Comparison of ENCODE assay signal across 11 mouse cellular contexts in the genomic region with DNA sequence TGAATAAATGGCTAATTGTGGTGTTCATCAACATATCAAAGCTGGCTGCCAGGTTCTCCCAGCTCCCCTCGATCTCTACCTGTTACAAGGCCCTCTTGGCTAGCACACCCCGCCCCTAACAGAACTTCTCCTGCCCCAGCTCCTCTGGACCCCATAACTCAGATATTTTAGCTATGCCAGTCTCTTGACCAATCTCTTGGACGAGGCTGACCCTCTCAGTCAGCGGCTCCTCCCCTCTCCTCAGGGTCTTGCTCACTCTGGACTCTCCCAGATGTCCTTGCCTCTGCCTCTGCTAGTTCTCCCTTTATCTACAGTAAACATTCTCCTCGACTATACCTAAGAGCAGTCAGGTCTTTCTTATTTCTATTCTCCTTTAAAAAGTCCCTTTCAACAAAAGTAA. TPM values are rescaled to one million over a fixed set of nuclear protein-coding genes. Genes with fewer than 3 reads are reported as not detected.
A peak's percentile ranks its signal among the peaks of the same experiment; 100 is the strongest.
DNase-seq lines count a peak whose midpoint lies in the region; ATAC-seq and TF ChIP-seq lines count a peak whose summit lies in the region.
"Had no signal": no experiment of that assay in that cellular context is flagged by ENCODE, and none has a peak within 500 bp of the region (broad histone marks: within the 10 kb centered on the region; RNA-seq: fewer than 3 reads in every experiment).

No protein-coding gene starts in this region.

- intact Hi-C loops in heart, postnatal 10 days (cut with DNase I) = loop anchor here (1.0 to 5.0 kb wide), 4 partner anchors 56 to 377 kb away; no protein-coding TSS in a partner anchor
- intact Hi-C loops in left cerebral cortex, adult 2 months (cut with DNase I) = loop anchor here (1.0 kb wide), 2 partner anchors 56 to 90 kb away; no protein-coding TSS in a partner anchor

- no peak overlapping the region for H3K4me2 ChIP-seq in heart, embryonic 14.5 days (ENCODE audit: low read length)
- H3K4me2 ChIP-seq in liver, embryonic 12.5 days = peak overlapping the region; percentile 44
- H3K4me2 ChIP-seq: limb, embryonic 13.5 days had no signal

- H3K4me3 ChIP-seq in heart, embryonic 14.5 days (ENCODE audit: control insufficient read depth in 1 of 2, insufficient read depth in 1 of 2, low read depth in 1 of 2, low read length in 2 of 2) = no peak overlapping the region
- no peak overlapping the region for H3K4me3 ChIP-seq in liver, embryonic 12.5 days
- H3K4me3 ChIP-seq in left cerebral cortex, adult 2 months = no peak overlapping the region
- H3K4me3 ChIP-seq: limb, embryonic 13.5 days had no signal

- no peak for DNase-seq in heart, postnatal 10 days
- DNase-seq in spleen, postnatal 10 days (ENCODE audit: low spot score in 2 of 2) = peak; percentile 29 to 53
- no peak for DNase-seq in spleen, postnatal 36 days (ENCODE audit: low spot score in 2 of 2)
- DNase-seq in lung, postnatal 36 days = peak; percentile 25
- DNase-seq in left cerebral cortex, adult 2 months (ENCODE audit: extremely low spot score in 1 of 2, low spot score in 2 of 2) = no peak
- DNase-seq in layer of hippocampus, postnatal 36 days = no peak

- H3K4me1 ChIP-seq in heart, embryonic 14.5 days (ENCODE audit: control insufficient read depth in 2 of 2, insufficient read depth in 2 of 2, low read length in 2 of 2) = peaks cover 2 to 4% of the 10 kb centered on the region in 2 experiments; a peak in 2 of 4 replicates
- peaks cover 30% of the 10 kb centered on the region for H3K4me1 ChIP-seq in liver, embryonic 12.5 days
- H3K4me1 ChIP-seq: limb, embryonic 13.5 days had no signal

- 23% methylated on average over 5 of the region's 5 CpGs for WGBS in heart, embryonic 14.5 days
- WGBS in liver, embryonic 12.5 days (ENCODE audit: insufficient replicate concordance) = 28% methylated on average over 5 of the region's 5 CpGs

- TF ChIP-seq CTCF in left cerebral cortex, adult 2 months (IDR thresholded peaks at IDR 0.05) = no peak

- no peak for ATAC-seq in heart, embryonic 14.5 days (ENCODE audit: insufficient number of reproducible peaks, insufficient read depth, low FRiP score, low read depth)
- ATAC-seq in liver, embryonic 12.5 days = peak; percentile 92

- H3K9ac ChIP-seq in heart, embryonic 14.5 days (ENCODE audit: low read length) = 0 out of 2 replicates have a peak overlapping the region, but pooled peaks have one; percentile 40
- peak overlapping the region; percentile 3; the same call in 1 of the 2 replicates for H3K9ac ChIP-seq in liver, embryonic 12.5 days
- H3K9ac ChIP-seq: limb, embryonic 13.5 days had no signal

- no peak overlapping the region for H3K27ac ChIP-seq in heart, embryonic 14.5 days (replicated peaks in 1 of 2; ENCODE audit: control insufficient read depth in 1 of 2, insufficient read depth in 1 of 2, low read depth in 2 of 2, low read length in 2 of 2)
- H3K27ac ChIP-seq in liver, embryonic 12.5 days = peak overlapping the region; percentile 87
- no peak overlapping the region for H3K27ac ChIP-seq in left cerebral cortex, adult 2 months
- H3K27ac ChIP-seq: limb, embryonic 13.5 days had no signal

- no peaks in the 10 kb centered on the region for H3K27me3 ChIP-seq in heart, embryonic 14.5 days (ENCODE audit: control insufficient read depth, insufficient read depth, low read length)
- 0 out of 2 replicates have a peak, but pooled peaks cover 5% of the 10 kb centered on the region for H3K27me3 ChIP-seq in liver, embryonic 12.5 days (replicated peaks)
- H3K27me3 ChIP-seq: CH12.LX; limb, embryonic 13.5 days; Patski had no signal

- 0 out of 2 replicates have a peak, but pooled peaks cover 3% of the 10 kb centered on the region for H3K9me3 ChIP-seq in heart, embryonic 14.5 days (ENCODE audit: control insufficient read depth, low read length)
- H3K9me3 ChIP-seq in liver, embryonic 12.5 days (replicated peaks) = no peaks in the 10 kb centered on the region
- H3K9me3 ChIP-seq: limb, embryonic 13.5 days had no signal

- no peaks in the 10 kb centered on the region for H3K36me3 ChIP-seq in heart, embryonic 14.5 days (ENCODE audit: control insufficient read depth, insufficient read depth, low read length)
- H3K36me3 ChIP-seq in liver, embryonic 12.5 days = no peaks in the 10 kb centered on the region
- H3K36me3 ChIP-seq: limb, embryonic 13.5 days had no signal

RNA-seq across cellular contexts. Expression of a gene that starts 17.1 kb away (rescaled TPM):
- 538 and 543 TPM in 2 replicates for polyA plus RNA-seq in heart, embryonic 14.5 days (2014; fragmentation: Nextera tagmentation; extraction: Ambion mirVana)
- 100 to 1,000 TPM; 380 to 408 TPM for total RNA-seq in heart, postnatal 10 days (2021)
- polyA plus RNA-seq in liver, embryonic 12.5 days (2016; fragmentation: Nextera tagmentation; extraction: Ambion mirVana) = 688 TPM in 2 replicates
- total RNA-seq in left cerebral cortex, adult 2 months (2021) = 100 to 1,000 TPM; 223 to 241 TPM
- total RNA-seq in layer of hippocampus, postnatal 36 days (2021) = 100 to 1,000 TPM; 250 to 259 TPM

RNA-seq across cellular contexts. Expression of a gene that starts 34.6 kb away (rescaled TPM):
- 2.8 and 4.1 TPM in 2 replicates for polyA plus RNA-seq in heart, embryonic 14.5 days (2014; fragmentation: Nextera tagmentation; extraction: Ambion mirVana)
- total RNA-seq in heart, postnatal 10 days (2021) = 10 to 100 TPM; 25.0 to 33.3 TPM
- 134 and 136 TPM in 2 replicates for polyA plus RNA-seq in liver, embryonic 12.5 days (2016; fragmentation: Nextera tagmentation; extraction: Ambion mirVana)
- 100 to 1,000 TPM; 193 to 197 TPM for total RNA-seq in left cerebral cortex, adult 2 months (2021)
- 100 to 1,000 TPM; 131 to 145 TPM for total RNA-seq in layer of hippocampus, postnatal 36 days (2021)

RNA-seq across cellular contexts. Expression of a gene that starts 34.9 kb away (rescaled TPM):
- polyA plus RNA-seq in heart, embryonic 14.5 days (2014; fragmentation: Nextera tagmentation; extraction: Ambion mirVana) = 0.86 and 1.1 TPM in 2 replicates
- under 1 TPM; 0.35 to 0.62 TPM for total RNA-seq in heart, postnatal 10 days (2021)
- polyA plus RNA-seq in liver, embryonic 12.5 days (2016; fragmentation: Nextera tagmentation; extraction: Ambion mirVana) = 0.14 and 0.32 TPM in 2 replicates
- 1 to 10 TPM; 2.3 to 2.7 TPM for total RNA-seq in left cerebral cortex, adult 2 months (2021)
- total RNA-seq in layer of hippocampus, postnatal 36 days (2021) = 1 to 10 TPM; 1.9 to 3.9 TPM
- total RNA-seq: CH12.LX had no signal

Comparison
In these comparisons a context has a peak if more than half of its experiments do, and no peak if none do; other contexts are left out.
1. DNase-seq: peak in spleen, postnatal 10 days (2 of 2) and lung, postnatal 36 days (single experiment); none in heart, postnatal 10 days (0 of 2), spleen, postnatal 36 days (0 of 2), left cerebral cortex, adult 2 months (0 of 2) and layer of hippocampus, postnatal 36 days (0 of 2).